In genomic region chr2:58655169-58655568, GRCm38 (mm10) we compare ENCODE assay signal across 25 mouse cellular contexts.
"Had no signal": no experiment of that assay in that cellular context is flagged by ENCODE, and none has a peak within 500 bp of the region (broad histone marks: within the 10 kb centered on the region; RNA-seq: fewer than 3 reads in every experiment).

No protein-coding gene starts in this region.

- H3K9me3 ChIP-seq: kidney, embryonic 15.5 days; limb, embryonic 10.5 days; limb, embryonic 13.5 days; liver, embryonic 12.5 days; liver, embryonic 15.5 days; lung, embryonic 15.5 days; megakaryocyte, embryonic 14.5 days; neural tube, embryonic 13.5 days; stomach, embryonic 15.5 days had no signal

- H3K9ac ChIP-seq: kidney, embryonic 15.5 days; limb, embryonic 13.5 days; liver, embryonic 12.5 days; liver, embryonic 15.5 days; lung, embryonic 15.5 days; midbrain, embryonic 13.5 days; neural tube, embryonic 13.5 days; stomach, embryonic 15.5 days had no signal

- H3K36me3 ChIP-seq: kidney, embryonic 15.5 days; limb, embryonic 10.5 days; limb, embryonic 13.5 days; liver, embryonic 12.5 days; liver, embryonic 15.5 days; lung, embryonic 15.5 days; midbrain, embryonic 10.5 days; midbrain, embryonic 13.5 days; neural tube, embryonic 13.5 days; stomach, embryonic 15.5 days had no signal

- ATAC-seq: liver, embryonic 12.5 days; midbrain, embryonic 13.5 days; midbrain, embryonic 16.5 days had no signal

- H3K4me1 ChIP-seq: kidney, embryonic 15.5 days; liver, embryonic 12.5 days; liver, embryonic 15.5 days; lung, embryonic 15.5 days; megakaryocyte, embryonic 14.5 days; midbrain, embryonic 13.5 days; neural tube, embryonic 13.5 days; stomach, embryonic 15.5 days had no signal

- H3K27me3 ChIP-seq: kidney, embryonic 15.5 days; limb, embryonic 13.5 days; liver, embryonic 12.5 days; liver, embryonic 15.5 days; lung, embryonic 15.5 days; megakaryocyte, embryonic 14.5 days; neural tube, embryonic 13.5 days; stomach, embryonic 15.5 days had no signal

- H3K27ac ChIP-seq: kidney, embryonic 15.5 days; limb, embryonic 10.5 days; limb, embryonic 13.5 days; liver, embryonic 12.5 days; liver, embryonic 15.5 days; lung, embryonic 15.5 days; midbrain, embryonic 10.5 days; midbrain, embryonic 13.5 days; neural tube, embryonic 13.5 days; stomach, embryonic 15.5 days had no signal

- DNase-seq: kidney, adult 8-10 months; kidney, postnatal 14 days; liver; lung, adult 18-20 months; lung, postnatal 10 days; lung, postnatal 36 days; retina, postnatal 1 day; right cerebral cortex, postnatal 25 days; spleen, adult 18-20 months; thymus, adult 2 months; thymus, postnatal 14 days; thymus, postnatal 4 days had no signal

- H3K4me3 ChIP-seq: kidney, embryonic 15.5 days; limb, embryonic 10.5 days; limb, embryonic 13.5 days; liver, embryonic 12.5 days; liver, embryonic 15.5 days; lung, embryonic 15.5 days; megakaryocyte, embryonic 14.5 days; midbrain, embryonic 10.5 days; midbrain, embryonic 13.5 days; myocyte; neural tube, embryonic 13.5 days; stomach, embryonic 15.5 days had no signal

- H3K4me2 ChIP-seq: kidney, embryonic 15.5 days; limb, embryonic 13.5 days; liver, embryonic 12.5 days; liver, embryonic 15.5 days; lung, embryonic 15.5 days; midbrain, embryonic 13.5 days; neural tube, embryonic 13.5 days; stomach, embryonic 15.5 days had no signal
